Mouse (Mus musculus) megakaryocyte, embryonic 14.5 days (primary cell): ENCODE results near the gene Scarb1.

Experiments used
- FLI1 ChIP-seq: IDR thresholded peaks from 2 replicates; pipeline ENCODE4 v1.6.1; 2012; ENCODE audit warnings: low read length, inconsistent platforms, mixed read lengths
- GATA1 ChIP-seq: IDR thresholded peaks from 3 replicates; pipeline ENCODE4 v1.6.1; 2012; ENCODE audit warnings: mixed read lengths, low read length, inconsistent platforms, borderline replicate concordance

DNA sequence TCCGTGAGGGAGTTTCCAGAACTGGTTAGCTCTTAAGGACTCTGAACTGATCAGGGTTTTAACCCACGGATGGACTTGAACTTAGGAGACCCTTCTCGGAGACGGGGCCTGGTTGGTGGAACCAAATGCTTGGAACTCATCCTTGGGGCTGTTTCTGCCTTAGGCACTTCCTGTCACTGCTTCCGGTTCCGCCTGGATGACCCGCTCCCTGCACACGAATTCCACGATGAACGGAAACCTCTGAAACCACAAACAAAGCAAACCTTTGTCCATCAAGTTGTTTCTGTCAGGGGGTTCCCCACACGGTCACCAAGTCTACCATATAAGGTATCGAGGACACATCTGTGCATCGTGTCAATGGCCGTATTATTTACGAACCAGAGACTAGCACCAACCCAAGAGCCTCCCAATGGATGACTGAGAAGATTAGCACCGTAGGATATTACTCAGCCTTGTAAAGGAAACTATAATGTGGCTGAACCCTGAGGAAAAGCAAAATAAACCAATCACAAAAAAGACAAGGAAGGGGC lies 20.2 kb upstream of the Scarb1 start:
- TF ChIP-seq GATA1: no peak
- TF ChIP-seq FLI1: no peak
